Mouse (Mus musculus): ENCODE measurements around the gene Jam3. TPM values are rescaled to one million over a fixed set of nuclear protein-coding genes. Genes with fewer than 3 reads are reported as not detected.

The Jam3 gene
- polyA plus RNA-seq (2015; fragmentation: Nextera tagmentation; extraction: Ambion mirVana), result 3.4 and 4.5 TPM in 2 replicates

- peak; percentile 49 for DNase-seq (ENCODE audit: low spot score)
Measured at GRCm38 (mm10) chr9:27154763-27155530, at the start of gene Jam3. Jam3 (minus strand) TSS chr9:27155421.

DNA sequence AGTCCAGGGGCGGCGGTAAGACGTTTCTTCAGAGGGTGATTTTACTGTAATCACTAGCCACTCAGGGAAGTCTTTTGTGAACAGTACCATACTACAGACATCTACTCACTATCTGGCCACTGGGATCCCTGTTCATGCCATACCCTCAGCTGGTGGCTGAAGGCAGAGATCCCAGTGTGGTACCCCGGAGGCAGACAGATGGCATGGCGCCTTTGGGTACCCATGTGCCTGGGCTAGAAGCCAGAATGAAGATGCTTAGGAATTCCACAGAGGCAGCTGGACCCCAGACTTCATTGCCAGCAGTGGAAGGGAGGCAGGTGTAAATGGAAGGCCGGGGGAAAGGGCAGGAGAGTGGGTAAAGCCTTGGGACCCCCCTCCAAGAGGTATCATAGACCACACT lies 49.0 kb upstream of the Jam3 start:
- DNase-seq (ENCODE audit: low spot score), result no peak

- DNase-seq (ENCODE audit: low spot score), result no peak
Measured at GRCm38 (mm10) chr9:27203134-27203533, 47.9 kb upstream of the Jam3 start.

- no peak for DNase-seq (ENCODE audit: low spot score)
Measured at GRCm38 (mm10) chr9:27201472-27202219, 46.4 kb upstream of the Jam3 start.

- no peak for DNase-seq (ENCODE audit: low spot score)
Measured at GRCm38 (mm10) chr9:27193592-27194080, 38.4 kb upstream of the Jam3 start.

- DNase-seq (ENCODE audit: low spot score), result no peak
Measured at GRCm38 (mm10) chr9:27192761-27193591, 37.8 kb upstream of the Jam3 start.

GRCm38 (mm10) chr9:27192001-27192760 lies 37.0 kb upstream of the Jam3 start:
- peak; percentile 51 for DNase-seq (ENCODE audit: low spot score)

DNA sequence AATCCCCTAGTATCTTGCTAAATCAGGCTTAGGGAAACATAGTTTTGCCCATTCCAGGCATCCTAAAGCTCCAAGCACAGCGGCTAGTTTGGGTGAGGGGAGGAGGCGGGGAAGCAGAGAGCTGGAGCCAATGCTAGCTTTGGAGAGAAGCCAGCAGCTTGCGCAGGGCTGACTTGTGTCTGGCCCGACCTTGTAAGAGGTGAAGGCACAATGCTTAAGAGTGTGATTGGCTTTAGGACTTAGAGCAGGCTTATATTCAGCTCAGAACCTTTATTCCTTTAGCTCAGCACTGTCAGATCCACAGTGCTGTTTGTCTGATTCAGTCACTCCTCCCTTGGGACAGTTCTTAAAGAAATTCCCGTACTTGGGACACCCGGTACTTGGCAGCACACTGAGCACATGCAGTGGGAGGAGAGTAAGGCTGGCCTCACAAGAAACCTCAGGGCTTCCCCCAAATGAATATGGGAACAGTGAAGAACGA lies 36.3 kb upstream of the Jam3 start:
- DNase-seq (ENCODE audit: low spot score), result no peak

- DNase-seq (ENCODE audit: low spot score), result no peak
Measured at GRCm38 (mm10) chr9:27190461-27190860, 35.2 kb upstream of the Jam3 start.

- DNase-seq (ENCODE audit: low spot score), result no peak
Measured at GRCm38 (mm10) chr9:27189306-27189705, 34.1 kb upstream of the Jam3 start.

GRCm38 (mm10) chr9:27188677-27189241 lies 33.5 kb upstream of the Jam3 start:
- no peak for DNase-seq (ENCODE audit: low spot score)

- DNase-seq (ENCODE audit: low spot score), result no peak
Measured at GRCm38 (mm10) chr9:27185820-27186219, 30.6 kb upstream of the Jam3 start.

DNA sequence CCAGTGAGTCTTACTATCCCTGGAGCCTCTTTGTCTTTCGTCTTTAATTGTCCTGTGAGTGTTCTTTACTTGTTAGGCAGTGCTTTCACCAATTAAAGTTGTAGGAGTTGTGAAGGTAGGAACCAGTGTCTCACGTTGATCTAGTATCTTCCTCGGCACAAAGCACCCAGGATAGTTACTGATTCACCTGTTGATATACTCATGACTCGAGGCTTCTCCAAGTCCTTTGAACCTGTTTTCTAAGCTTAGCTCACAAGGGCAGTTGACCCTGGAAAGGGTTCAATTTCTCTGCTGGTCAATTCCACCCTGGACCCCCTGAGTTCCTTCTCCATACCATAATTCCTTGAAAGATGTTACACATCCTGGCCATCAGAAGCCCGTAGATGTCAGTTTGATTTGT lies 26.9 kb upstream of the Jam3 start:
- DNase-seq (ENCODE audit: low spot score), result no peak

DNA sequence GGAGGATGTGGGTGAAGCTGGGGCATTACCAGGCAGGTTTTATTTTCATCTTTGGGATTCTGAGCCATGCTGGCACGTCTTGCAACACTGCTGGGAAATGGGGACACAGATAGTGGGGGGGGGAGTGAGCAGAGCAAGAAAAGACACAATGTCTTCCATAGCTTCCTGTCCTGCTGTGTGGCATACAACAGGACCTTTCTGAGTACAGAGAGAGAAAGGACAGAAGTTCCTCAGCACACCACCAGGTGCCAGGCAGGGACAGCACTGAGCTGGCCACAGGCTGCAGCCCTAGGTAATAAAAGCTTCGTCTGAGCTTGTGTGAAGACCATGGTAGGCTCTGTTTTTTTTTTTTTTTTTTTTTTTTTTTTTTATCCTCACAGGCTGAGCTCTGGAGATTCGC lies 25.3 kb upstream of the Jam3 start:
- no peak for DNase-seq (ENCODE audit: low spot score)

DNA sequence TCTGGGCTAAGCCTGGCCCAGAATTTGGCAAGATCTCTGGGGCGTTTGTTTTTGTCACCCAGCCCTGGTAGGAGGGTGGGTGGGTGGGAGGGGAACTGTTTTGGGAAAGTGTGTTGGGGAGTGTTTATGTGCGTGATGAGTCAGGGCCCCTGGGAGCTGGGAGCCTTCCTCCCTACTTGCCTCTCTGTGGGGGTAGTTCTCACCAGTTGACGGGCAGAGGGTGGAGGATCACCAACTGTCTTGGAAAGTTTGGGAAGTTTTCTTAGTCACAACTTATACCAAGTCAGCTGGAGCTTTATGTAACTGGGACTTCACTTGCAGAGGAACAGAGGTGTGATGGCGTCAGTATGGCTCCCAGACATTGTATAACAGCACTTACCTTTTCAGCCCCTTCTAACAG lies 23.7 kb upstream of the Jam3 start:
- no peak for DNase-seq (ENCODE audit: low spot score)

DNA sequence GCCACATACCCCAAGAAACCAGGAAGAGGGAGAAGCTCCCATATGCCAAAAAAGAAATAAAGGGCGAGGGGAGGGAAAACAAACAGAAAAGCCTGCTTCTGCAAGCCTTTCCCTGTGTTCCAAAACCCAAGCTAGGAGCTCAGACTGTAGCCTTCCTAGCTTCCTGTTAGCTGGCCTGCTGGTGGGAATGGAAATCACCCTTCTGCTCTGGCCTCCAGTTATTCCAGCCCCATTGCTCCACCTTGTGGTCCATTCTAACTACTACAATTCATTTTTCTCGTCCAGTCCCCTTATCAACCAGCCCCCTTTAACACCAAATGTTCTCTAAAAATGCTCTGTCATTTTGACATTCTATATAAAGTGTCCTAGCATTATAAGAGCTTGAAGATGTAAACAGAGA lies 20.9 kb upstream of the Jam3 start:
- no peak for DNase-seq (ENCODE audit: low spot score)

- DNase-seq (ENCODE audit: low spot score), result no peak
Measured at GRCm38 (mm10) chr9:27175682-27176081, 20.5 kb upstream of the Jam3 start.

GRCm38 (mm10) chr9:27175241-27175640 lies 20.0 kb upstream of the Jam3 start:
- no peak for DNase-seq (ENCODE audit: low spot score)

GRCm38 (mm10) chr9:27174079-27174478 lies 18.9 kb upstream of the Jam3 start:
- DNase-seq (ENCODE audit: low spot score), result no peak

- no peak for DNase-seq (ENCODE audit: low spot score)
Measured at GRCm38 (mm10) chr9:27173646-27174045, 18.4 kb upstream of the Jam3 start.
